Mouse (Mus musculus) 3T3-L1 (cell line): Measurements from ENCODE around the gene Wdhd1.

Source experiments
- DNase-seq: peaks from one replicate; pipeline ENCODE4 v3.0.0-alpha.2; 2015; ENCODE audit warnings: low read depth, low spot score

Wdhd1 gene

GRCm38 (mm10) chr14:47281535-47281934, 4.9 kb upstream of the Wdhd1 start:
- DNase-seq = no peak

- DNase-seq = peak; percentile 12
These were observed 2.4 kb upstream of the Wdhd1 start for GRCm38 (mm10) chr14:47279058-47279457.

GRCm38 (mm10) chr14:47276036-47276603, 537 bp downstream of the Wdhd1 start:
- peak; percentile 28 for DNase-seq

GRCm38 (mm10) chr14:47275417-47275816, 1.2 kb downstream of the Wdhd1 start:
- DNase-seq = peak; percentile 33

GRCm38 (mm10) chr14:47273751-47274150, 2.9 kb downstream of the Wdhd1 start:
- no peak for DNase-seq

- DNase-seq = no peak
These were observed 7.0 kb downstream of the Wdhd1 start for GRCm38 (mm10) chr14:47269706-47270105.

GRCm38 (mm10) chr14:47269056-47269455, 7.6 kb downstream of the Wdhd1 start:
- no peak for DNase-seq

GRCm38 (mm10) chr14:47265829-47266228, 10.8 kb downstream of the Wdhd1 start:
- DNase-seq = no peak

- DNase-seq = no peak
These were observed 11.8 kb downstream of the Wdhd1 start for GRCm38 (mm10) chr14:47264866-47265265.

GRCm38 (mm10) chr14:47249839-47250238, 26.8 kb downstream of the Wdhd1 start:
- DNase-seq = peak; percentile 72

GRCm38 (mm10) chr14:47242753-47243152, 33.9 kb downstream of the Wdhd1 start:
- peak; percentile 93 for DNase-seq

- no peak for DNase-seq
These were observed 35.6 kb downstream of the Wdhd1 start for GRCm38 (mm10) chr14:47241046-47241445.

GRCm38 (mm10) chr14:47240600-47240999, 36.1 kb downstream of the Wdhd1 start:
- DNase-seq = no peak

- no peak for DNase-seq
These were observed 39.4 kb downstream of the Wdhd1 start for GRCm38 (mm10) chr14:47237286-47237685.

- DNase-seq = no peak
These were observed 40.2 kb downstream of the Wdhd1 start for GRCm38 (mm10) chr14:47236491-47236890.

- no peak for DNase-seq
These were observed 42.0 kb downstream of the Wdhd1 start for GRCm38 (mm10) chr14:47234526-47235250.

GRCm38 (mm10) chr14:47234032-47234431, 42.6 kb downstream of the Wdhd1 start:
- DNase-seq = no peak

- DNase-seq = peak; percentile 16
These were observed 43.1 kb downstream of the Wdhd1 start for GRCm38 (mm10) chr14:47233602-47234001.

- DNase-seq = no peak
These were observed 46.8 kb downstream of the Wdhd1 start for GRCm38 (mm10) chr14:47229796-47230376.

GRCm38 (mm10) chr14:47225931-47226330, 50.7 kb downstream of the Wdhd1 start:
- no peak for DNase-seq

GRCm38 (mm10) chr14:47224476-47225325, 52.0 kb downstream of the Wdhd1 start:
- no peak for DNase-seq
